Mouse (Mus musculus) hindbrain, embryonic 12.5 days (tissue): Measurements from ENCODE around the gene Abhd17a. TPM values are rescaled to one million over a fixed set of nuclear protein-coding genes. Genes with fewer than 3 reads are reported as not detected.

Experiments used
- ATAC-seq: fragments of 200-750 bp; cut with Nextera tagmentation; 2 replicates; pipeline ENCODE4 v1.8.0; 2017; ENCODE audit warnings: moderate TSS enrichment; ENCODE audit not compliant: low FRiP score
- H3K27ac ChIP-seq: fragments of 300-500 bp; sonication (generic); 2 replicates; pipeline ENCODE4 v1.5.1; 2016; ENCODE audit warnings: mild to moderate bottlenecking
- H3K27me3 ChIP-seq: fragments of 300-500 bp; sonication (generic); 2 replicates; pipeline ENCODE4 v1.6.1; 2016; ENCODE audit warnings: mild to moderate bottlenecking
- H3K36me3 ChIP-seq: fragments of 300-500 bp; sonication (generic); 2 replicates; pipeline ENCODE4 v1.6.1; 2016; ENCODE audit warnings: mild to moderate bottlenecking
- H3K4me1 ChIP-seq: fragments of 300-500 bp; sonication (generic); 2 replicates; pipeline ENCODE4 v1.6.1; 2016
- H3K4me2 ChIP-seq: fragments of 300-500 bp; sonication (generic); replicated peaks from 2 replicates; pipeline ENCODE4 v1.6.1; 2016; ENCODE audit warnings: mild to moderate bottlenecking
- H3K4me3 ChIP-seq: fragments of 300-500 bp; sonication (generic); 2 replicates; pipeline ENCODE4 v1.5.1; 2016; ENCODE audit warnings: mild to moderate bottlenecking
- H3K9ac ChIP-seq: fragments of 300-500 bp; sonication (generic); 2 replicates; pipeline ENCODE4 v1.6.1; 2016; ENCODE audit warnings: mild to moderate bottlenecking, moderate library complexity
- H3K9me3 ChIP-seq: fragments of 300-500 bp; sonication (generic); replicated peaks from 2 replicates; pipeline ENCODE4 v1.6.1; 2016; ENCODE audit warnings: mild to moderate bottlenecking
- WGBS: fragments of 180-500 bp; shearing (Covaris S2); methylation state at CpG from one replicate; pipeline ENCODE4 v1.1.7; 2016; 5-methylcytosine and 5-hydroxymethylcytosine counted together
- polyA plus RNA-seq: library from polyadenylated mRNA; unstranded; fragments of >200 nt; fragmentation: Nextera tagmentation; extraction: Ambion mirVana; gene quantifications from 2 replicates; pipeline ENCODE4 v1.2.1, GENCODE M21; 2016

Abhd17a gene
- polyA plus RNA-seq, 1 experiment from 2014 or later = 118 TPM

DNA sequence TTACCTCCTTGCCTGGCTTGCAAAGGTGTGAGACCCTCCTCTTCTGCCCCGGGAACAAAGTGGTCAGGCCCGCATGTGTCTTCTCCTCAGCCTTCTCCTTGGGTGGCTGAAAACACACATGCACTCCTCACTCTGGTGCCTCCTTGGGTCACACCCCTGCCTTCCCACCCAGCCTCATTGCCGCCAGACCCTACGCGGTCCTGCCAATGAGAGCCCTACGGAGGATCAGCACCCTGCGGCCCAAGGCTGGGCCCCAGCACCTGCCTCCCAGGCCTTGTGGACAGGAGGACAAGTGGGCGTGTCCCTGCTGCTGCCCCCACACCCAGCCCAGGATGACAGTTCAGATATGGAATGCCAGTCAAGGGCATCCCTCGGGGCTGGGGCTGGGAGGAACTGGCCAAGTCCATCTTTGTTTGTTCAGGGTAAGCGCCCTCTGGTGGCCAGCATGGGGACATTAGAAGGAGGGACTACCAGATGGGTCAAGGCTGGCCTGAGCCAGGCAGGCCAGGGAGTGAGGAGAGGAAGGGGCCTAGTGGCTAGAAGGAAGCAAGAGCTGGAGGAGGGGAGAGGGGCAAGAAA, 41.6 kb downstream of the Abhd17a start:
- 78% methylated on average over 10 of the region's 10 CpGs for WGBS
- no peaks in the 10 kb centered on the region for H3K27me3 ChIP-seq
- peaks cover 6% of the 10 kb centered on the region for H3K4me1 ChIP-seq
- 0 out of 2 replicates have a peak overlapping the region, but pooled peaks have one; percentile 32 for H3K27ac ChIP-seq
- peak; percentile 54 for ATAC-seq
- H3K9me3 ChIP-seq = no peaks in the 10 kb centered on the region
- H3K9ac ChIP-seq = no peak overlapping the region
- H3K36me3 ChIP-seq = peaks cover 70% of the 10 kb centered on the region
- no peak overlapping the region for H3K4me3 ChIP-seq
- no peak overlapping the region for H3K4me2 ChIP-seq

DNA sequence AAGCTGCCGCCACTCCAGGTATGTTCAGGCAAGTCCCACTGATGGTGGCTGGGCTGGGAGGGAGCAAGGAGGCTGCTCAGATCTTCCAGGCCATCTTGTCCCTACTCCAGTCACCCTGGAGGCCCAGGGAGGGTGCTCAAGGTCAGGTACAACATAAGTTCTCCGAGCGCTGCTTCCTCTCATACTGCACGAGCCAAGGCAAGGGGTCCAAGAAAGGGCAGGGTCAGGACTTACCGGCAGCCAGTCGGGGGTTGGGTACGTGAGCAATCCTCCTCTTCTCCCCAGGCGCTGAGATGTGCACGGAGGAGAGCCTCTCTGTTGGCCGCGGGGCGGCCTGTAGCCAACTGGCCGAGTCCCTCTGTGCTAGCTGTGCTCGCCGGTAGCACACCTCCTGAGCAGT, 42.6 kb downstream of the Abhd17a start:
- Histone ChIP-seq H3K4me3 (no peak overlapping the region), H3K9me3 (no peaks in the 10 kb centered on the region), H3K4me2 (no peak overlapping the region), H3K27me3 (no peaks in the 10 kb centered on the region), H3K4me1 (peaks cover 6% of the 10 kb centered on the region), H3K36me3 (peaks cover 80% of the 10 kb centered on the region), H3K9ac (no peak overlapping the region), H3K27ac (no peak overlapping the region)
- 87% methylated on average over 15 of the region's 15 CpGs for WGBS
- ATAC-seq = no peak

DNA sequence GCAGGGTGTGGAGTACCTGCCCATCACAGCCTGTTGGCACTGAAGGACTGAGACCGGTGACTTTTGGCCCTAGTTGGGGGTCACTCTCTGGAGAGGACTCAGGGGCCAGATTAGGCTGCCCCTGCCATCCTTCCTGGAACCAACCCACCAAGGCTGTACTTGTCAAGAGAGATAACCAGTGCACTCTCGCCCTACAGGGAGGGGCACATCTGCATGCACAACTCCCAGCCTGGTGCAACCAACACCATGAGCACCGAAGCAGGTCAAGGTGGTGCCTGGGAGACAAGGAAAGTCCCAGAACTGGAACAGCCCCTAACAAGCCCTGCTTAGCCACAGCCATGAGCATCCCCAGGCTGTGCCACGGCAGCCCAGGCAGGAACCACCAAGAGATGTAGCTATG, 43.2 kb downstream of the Abhd17a start:
- WGBS = 92% methylated on average over 4 of the region's 4 CpGs
- Histone ChIP-seq H3K4me3 (no peak overlapping the region), H3K4me2 (no peak overlapping the region), H3K4me1 (peaks cover 6% of the 10 kb centered on the region), H3K27me3 (no peaks in the 10 kb centered on the region), H3K27ac (no peak overlapping the region), H3K9ac (no peak overlapping the region), H3K9me3 (no peaks in the 10 kb centered on the region), H3K36me3 (peaks cover 86% of the 10 kb centered on the region)
- ATAC-seq = no peak

DNA sequence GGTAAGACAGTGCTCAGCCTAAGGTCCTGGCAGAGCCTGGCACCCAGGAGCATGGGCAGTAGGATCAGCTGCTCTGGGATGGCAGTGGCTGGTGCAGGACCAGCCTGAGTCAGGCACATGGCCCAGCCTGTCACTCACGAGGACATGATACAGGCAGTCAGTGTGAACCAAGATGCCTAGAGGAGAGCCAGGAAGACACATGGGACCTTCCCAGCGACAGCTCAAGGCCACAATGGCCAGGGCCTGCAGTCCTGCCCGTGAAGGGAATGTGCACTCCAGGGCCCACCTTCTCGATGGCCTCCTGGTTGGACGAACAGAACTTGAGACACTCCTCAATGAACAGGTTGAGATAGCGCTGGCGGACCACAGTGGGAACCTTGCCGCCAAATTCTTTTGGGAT, 44.6 kb downstream of the Abhd17a start:
- WGBS = 94% methylated on average over 8 of the region's 8 CpGs
- Histone ChIP-seq H3K4me3 (no peak overlapping the region), H3K27ac (no peak overlapping the region)

DNA sequence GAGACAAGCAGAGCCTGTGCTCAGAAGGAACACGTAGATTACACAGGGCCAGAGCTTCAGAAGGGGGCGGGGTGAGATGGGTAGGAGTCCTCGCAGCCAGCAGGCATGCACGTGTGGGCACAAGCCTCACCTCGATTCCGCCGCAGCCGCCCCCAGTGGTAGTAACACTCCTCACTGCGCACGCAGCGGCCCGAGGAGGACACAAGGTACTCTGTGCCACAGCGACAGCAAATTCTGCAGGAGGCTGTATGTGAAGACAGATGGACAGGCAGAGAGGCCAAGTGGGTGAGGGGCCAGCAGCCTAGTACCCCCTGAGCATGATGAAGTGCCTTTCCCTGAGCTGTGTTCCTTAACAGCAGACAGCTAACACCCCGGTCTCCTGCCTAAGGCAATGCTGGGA, 46.3 kb downstream of the Abhd17a start:
- no peak for ATAC-seq
- no peak overlapping the region for H3K9ac ChIP-seq
- H3K27me3 ChIP-seq = peaks cover 6% of the 10 kb centered on the region
- no peak overlapping the region for H3K4me2 ChIP-seq
- 96% methylated on average over 14 of the region's 14 CpGs for WGBS
- H3K36me3 ChIP-seq = peaks cover 74% of the 10 kb centered on the region
- H3K27ac ChIP-seq = no peak overlapping the region
- H3K9me3 ChIP-seq = no peaks in the 10 kb centered on the region
- H3K4me1 ChIP-seq = peaks cover 8% of the 10 kb centered on the region
- no peak overlapping the region for H3K4me3 ChIP-seq

More for the DNA sequence above, 44.6 kb downstream of the Abhd17a start:
- Histone ChIP-seq H3K36me3 (peaks cover 91% of the 10 kb centered on the region), H3K9me3 (no peaks in the 10 kb centered on the region), H3K4me1 (peaks cover 6% of the 10 kb centered on the region), H3K27me3 (no peaks in the 10 kb centered on the region), H3K4me2 (no peak overlapping the region), H3K9ac (no peak overlapping the region)
- ATAC-seq = no peak

DNA sequence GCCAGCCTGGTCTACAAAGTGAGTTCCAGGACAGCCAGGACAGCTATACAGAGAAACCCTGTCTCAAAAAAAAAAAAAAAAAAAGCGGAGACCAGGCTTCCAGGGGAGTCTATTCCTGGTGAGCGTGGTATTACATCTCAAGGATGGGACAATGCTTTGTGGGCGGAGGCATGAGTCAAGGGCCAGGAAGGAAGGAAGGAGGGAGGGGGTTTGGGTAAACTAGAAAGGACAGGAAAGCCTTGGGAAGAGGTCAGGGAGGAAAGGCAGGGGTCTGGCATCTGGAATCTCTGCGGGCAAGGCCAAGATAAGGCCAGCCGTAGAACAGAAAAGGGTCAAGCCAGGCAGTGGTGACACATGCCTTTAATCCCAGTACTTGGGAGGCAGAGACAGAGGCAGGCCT, 50.6 kb downstream of the Abhd17a start:
- Histone ChIP-seq H3K4me1 (peaks cover 5% of the 10 kb centered on the region; the same call in 1 of the 2 replicates), H3K4me2 (no peak overlapping the region), H3K27ac (no peak overlapping the region), H3K9me3 (no peaks in the 10 kb centered on the region), H3K27me3 (peaks cover 47% of the 10 kb centered on the region), H3K9ac (no peak overlapping the region), H3K4me3 (no peak overlapping the region), H3K36me3 (peaks cover 33% of the 10 kb centered on the region)
- 58% methylated on average over 5 of the region's 5 CpGs for WGBS
- no peak for ATAC-seq

DNA sequence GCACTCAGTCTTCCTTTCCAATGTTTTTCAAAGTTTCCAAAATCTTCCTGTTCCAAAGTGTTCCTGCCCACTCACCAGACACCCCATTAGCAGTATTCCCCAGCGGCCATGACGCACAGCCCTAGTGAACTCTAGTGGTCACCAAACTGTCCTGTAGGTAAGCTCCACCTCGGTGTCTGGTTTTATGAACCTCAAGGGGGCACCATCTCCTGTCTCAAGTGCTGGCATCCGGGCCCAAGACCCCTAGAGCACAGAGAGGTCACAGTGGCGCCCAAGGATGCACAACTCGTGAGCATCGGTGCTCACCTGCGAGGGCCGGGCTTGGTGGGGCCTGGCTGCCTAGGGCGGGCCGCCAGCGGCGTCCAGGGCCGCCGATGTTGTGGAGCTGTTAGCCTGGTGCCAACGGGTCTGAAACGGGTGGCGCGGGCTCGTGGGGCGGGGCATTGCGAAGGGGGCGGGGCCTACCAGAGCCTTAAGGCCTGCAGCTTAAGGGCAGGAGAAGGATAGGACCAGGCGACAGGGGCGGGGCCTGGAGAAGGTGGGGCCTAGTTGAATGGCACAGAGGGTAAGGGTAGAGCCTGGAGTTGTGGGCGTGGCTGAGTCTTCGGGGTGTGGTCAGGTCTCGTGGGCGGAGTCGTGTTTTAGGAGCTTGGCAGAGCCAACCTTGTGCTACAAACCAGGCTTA, 51.3 kb downstream of the Abhd17a start, which contains the start of gene Atp8b3:
Gene Atp8b3, minus strand, starts transcription at position 415 of the 685 bp plus-strand sequence.
- Histone ChIP-seq H3K4me2 (peak within 1 kb of the TSS; percentile 39), H3K4me3 (peak within 1 kb of the TSS; percentile 15), H3K27me3 (peaks cover 47% of the 10 kb centered on the region), H3K9me3 (no peaks in the 10 kb centered on the region), H3K27ac (no peak within 1 kb of the TSS), H3K36me3 (peaks cover 26% of the 10 kb centered on the region), H3K9ac (no peak within 1 kb of the TSS), H3K4me1 (peaks cover 5% of the 10 kb centered on the region; the same call in 1 of the 2 replicates)
- ATAC-seq = peak; percentile 61
- 3% methylated on average over 30 of the region's 30 CpGs for WGBS

DNA sequence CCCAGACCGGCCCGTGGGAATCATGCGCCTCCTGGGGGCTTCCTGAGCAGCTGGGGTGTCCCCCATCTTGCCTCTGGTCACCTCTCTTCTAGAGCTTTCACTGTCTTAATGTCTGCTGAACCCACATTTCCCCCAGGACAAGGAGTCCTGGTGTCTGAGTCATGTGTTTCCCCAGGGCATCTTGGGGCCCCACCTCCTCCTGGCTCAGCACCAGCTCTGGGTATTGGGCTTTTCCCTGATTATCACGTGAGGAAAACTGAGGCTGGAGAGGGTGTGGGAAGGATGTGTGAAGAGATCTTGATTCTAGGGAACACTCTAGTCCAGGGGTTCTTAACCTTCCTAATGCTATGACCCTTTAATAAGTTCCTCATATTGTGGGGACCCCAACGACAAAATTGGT, 52.0 kb downstream of the Abhd17a start:
- Histone ChIP-seq H3K36me3 (peaks cover 19% of the 10 kb centered on the region), H3K27me3 (peaks cover 47% of the 10 kb centered on the region), H3K4me3 (no peak overlapping the region), H3K4me1 (peaks cover 5% of the 10 kb centered on the region; the same call in 1 of the 2 replicates), H3K4me2 (no peak overlapping the region), H3K9ac (no peak overlapping the region), H3K27ac (no peak overlapping the region), H3K9me3 (no peaks in the 10 kb centered on the region)
- ATAC-seq = no peak
- WGBS = 50% methylated on average over 5 of the region's 5 CpGs

DNA sequence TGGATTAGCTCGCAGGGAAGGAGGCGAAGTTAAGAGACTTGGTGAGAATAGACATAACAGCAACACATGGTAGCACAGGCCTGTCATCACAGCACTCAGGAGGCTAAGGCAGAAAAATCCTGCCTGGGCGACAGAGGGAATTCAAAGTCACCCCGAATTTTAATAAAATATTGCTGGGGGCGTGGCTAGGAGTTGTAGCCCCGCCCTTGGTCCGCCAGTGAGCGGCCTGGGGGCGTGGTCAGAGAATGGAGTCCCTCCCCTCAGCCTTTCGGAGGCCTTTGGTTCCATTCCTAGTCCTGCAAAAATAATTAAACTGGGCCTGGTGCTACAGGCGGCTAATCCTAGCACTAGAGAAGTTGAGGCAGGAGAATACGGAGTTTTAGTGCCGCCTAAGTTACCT, 54.4 kb downstream of the Abhd17a start:
- H3K27me3 ChIP-seq = peaks cover 47% of the 10 kb centered on the region
- H3K27ac ChIP-seq = no peak overlapping the region
- H3K4me2 ChIP-seq = peak overlapping the region; percentile 29; the same call in 1 of the 2 replicates
- no peak overlapping the region for H3K9ac ChIP-seq
- H3K36me3 ChIP-seq = no peaks in the 10 kb centered on the region
- no peaks in the 10 kb centered on the region for H3K9me3 ChIP-seq
- ATAC-seq = no peak
- no peak overlapping the region for H3K4me3 ChIP-seq
- WGBS = 10% methylated on average over 13 of the region's 13 CpGs
- peaks cover 5% of the 10 kb centered on the region; the same call in 1 of the 2 replicates for H3K4me1 ChIP-seq

DNA sequence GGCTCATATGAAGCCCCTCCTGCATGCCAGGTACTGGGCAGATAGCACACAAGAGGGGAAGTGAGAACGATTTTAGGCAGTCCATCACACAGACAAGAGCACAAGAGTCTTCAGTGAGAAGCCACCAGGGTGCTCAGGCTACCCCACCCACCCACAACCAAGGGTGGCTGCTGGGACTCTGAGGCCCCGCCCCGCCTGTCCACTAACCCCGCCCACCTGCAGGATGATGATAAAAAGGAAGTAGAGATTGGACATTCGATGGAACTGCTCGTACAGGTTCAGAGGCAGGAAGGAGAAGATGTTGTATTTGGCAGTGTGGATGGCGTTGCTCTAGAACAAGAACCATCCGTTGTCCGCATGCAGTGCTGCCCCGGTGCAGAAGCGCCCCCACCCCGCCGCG, 55.1 kb downstream of the Abhd17a start:
- Histone ChIP-seq H3K4me3 (no peak overlapping the region), H3K27ac (no peak overlapping the region), H3K4me1 (peaks cover 5% of the 10 kb centered on the region; the same call in 1 of the 2 replicates), H3K27me3 (peaks cover 45% of the 10 kb centered on the region), H3K9me3 (no peaks in the 10 kb centered on the region), H3K9ac (no peak overlapping the region), H3K36me3 (no peaks in the 10 kb centered on the region), H3K4me2 (peak overlapping the region; percentile 29)
- 16% methylated on average over 14 of the region's 14 CpGs for WGBS
- no peak for ATAC-seq

DNA sequence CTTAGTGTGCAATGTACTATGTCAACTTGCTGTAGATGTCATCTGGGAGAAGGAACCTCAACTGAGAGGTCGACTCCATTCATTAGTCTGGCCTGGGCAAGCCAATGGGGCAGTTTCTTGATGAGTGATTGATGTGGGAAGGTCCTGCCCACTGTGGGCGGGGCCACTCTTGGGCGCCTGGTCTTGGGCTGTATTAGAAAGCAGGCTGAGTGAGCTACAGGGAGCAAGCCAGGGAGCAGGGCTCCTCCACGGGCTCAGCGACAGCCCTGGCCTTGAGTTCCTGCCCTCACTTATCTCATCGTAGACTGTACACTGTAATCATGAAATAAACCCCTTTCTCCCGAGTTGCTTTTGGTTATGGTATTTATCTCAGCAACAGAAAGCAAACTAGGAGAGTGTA, 56.4 kb downstream of the Abhd17a start:
- Histone ChIP-seq H3K4me1 (peaks cover under 1% of the 10 kb centered on the region; the same call in 1 of the 2 replicates), H3K4me3 (no peak overlapping the region), H3K9ac (no peak overlapping the region), H3K4me2 (no peak overlapping the region), H3K9me3 (no peaks in the 10 kb centered on the region), H3K27ac (no peak overlapping the region), H3K27me3 (peaks cover 42% of the 10 kb centered on the region), H3K36me3 (no peaks in the 10 kb centered on the region)
- 0 out of 2 replicates have a peak, but pooled peaks have one; percentile 30 for ATAC-seq
- WGBS = 9% methylated on average over 7 of the region's 7 CpGs
